Mouse (Mus musculus): Measurements from ENCODE around the gene Kcnj11. TPM values are rescaled to one million over a fixed set of nuclear protein-coding genes. Genes with fewer than 3 reads are reported as not detected.

Kcnj11 gene
- total and polyA plus RNA-seq, 3 experiments: 111 to 182 (median 123) TPM

DNA sequence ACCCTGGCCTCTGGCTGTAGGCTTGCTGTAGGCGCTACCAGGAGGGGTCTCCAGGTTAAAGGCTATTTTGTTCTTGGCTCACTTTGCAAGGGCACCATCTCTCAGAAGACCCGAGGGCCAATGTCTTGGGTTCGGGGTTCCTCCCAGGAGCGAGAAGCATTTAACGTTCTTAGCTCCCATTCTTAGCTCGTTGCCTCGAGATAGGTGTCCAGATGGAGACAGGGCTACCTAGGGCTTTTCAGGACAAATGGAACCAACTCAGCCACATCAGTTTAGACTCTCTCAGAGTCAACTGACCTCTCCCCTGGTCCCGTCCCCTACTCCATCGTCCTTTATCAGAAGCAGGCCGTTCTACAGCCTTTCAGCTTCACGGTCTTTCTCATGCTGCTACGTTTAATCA, 31.7 kb upstream of the Kcnj11 start:
- H3K4me1 ChIP-seq (ENCODE audit: control insufficient read depth, insufficient read depth, low read length): no peaks in the 10 kb centered on the region; the same call in 1 of the 2 replicates
- no peaks in the 10 kb centered on the region for H3K36me3 ChIP-seq (ENCODE audit: control insufficient read depth, insufficient read depth, low read length)
- DNase-seq: no peak
- TF ChIP-seq CTCF (IDR thresholded peaks at IDR 0.05) (no peak), EP300 (IDR thresholded peaks at IDR 0.05; ENCODE audit: insufficient read depth, low read depth, low read length) (no peak), POLR2A (IDR thresholded peaks at IDR 0.05; ENCODE audit: insufficient read depth, low read depth, low read length) (no peak)
- no peak overlapping the region for H3K4me3 ChIP-seq
- 85% methylated on average over 12 of the region's 12 CpGs for WGBS
- intact Hi-C loops (cut with DNase I): loop anchor here (5.0 to 10.0 kb wide), 3 partner anchors 35 to 1437 kb away; no protein-coding TSS in a partner anchor
- H3K27me3 ChIP-seq (ENCODE audit: control insufficient read depth, insufficient read depth, low read length): no peaks in the 10 kb centered on the region
- H3K79me2 ChIP-seq (replicated peaks; ENCODE audit: control insufficient read depth, insufficient read depth, low read length): no peaks in the 10 kb centered on the region
- no peak overlapping the region for H3K27ac ChIP-seq
- no peak overlapping the region for H3K9ac ChIP-seq (ENCODE audit: low read depth, low read length)

- intact Hi-C loops (cut with DNase I): loop anchor here (5.0 to 10.0 kb wide), 3 partner anchors 35 to 1437 kb away; no protein-coding TSS in a partner anchor
- Histone ChIP-seq H3K9ac (ENCODE audit: low read depth, low read length) (no peak overlapping the region), H3K27me3 (ENCODE audit: control insufficient read depth, insufficient read depth, low read length) (no peaks in the 10 kb centered on the region), H3K4me3 (no peak overlapping the region), H3K36me3 (ENCODE audit: control insufficient read depth, insufficient read depth, low read length) (no peaks in the 10 kb centered on the region), H3K79me2 (replicated peaks; ENCODE audit: control insufficient read depth, insufficient read depth, low read length) (no peaks in the 10 kb centered on the region), H3K27ac (no peak overlapping the region), H3K4me1 (ENCODE audit: control insufficient read depth, insufficient read depth, low read length) (no peaks in the 10 kb centered on the region; the same call in 1 of the 2 replicates)
- no peak for DNase-seq
- WGBS: 38% methylated on average over 8 of the region's 8 CpGs
- TF ChIP-seq POLR2A (IDR thresholded peaks at IDR 0.05; ENCODE audit: insufficient read depth, low read depth, low read length): no peak
- TF ChIP-seq CTCF (IDR thresholded peaks at IDR 0.05): no peak
- no peak for TF ChIP-seq EP300 (IDR thresholded peaks at IDR 0.05; ENCODE audit: insufficient read depth, low read depth, low read length)
Measured at GRCm38 (mm10) chr7:46131806-46132205, 31.2 kb upstream of the Kcnj11 start.

- 36% methylated on average over 3 of the region's 3 CpGs for WGBS
- Histone ChIP-seq H3K79me2 (replicated peaks; ENCODE audit: control insufficient read depth, insufficient read depth, low read length) (no peaks in the 10 kb centered on the region), H3K27ac (no peak overlapping the region), H3K27me3 (ENCODE audit: control insufficient read depth, insufficient read depth, low read length) (no peaks in the 10 kb centered on the region), H3K4me3 (no peak overlapping the region), H3K4me1 (ENCODE audit: control insufficient read depth, insufficient read depth, low read length) (no peaks in the 10 kb centered on the region; the same call in 1 of the 2 replicates), H3K36me3 (ENCODE audit: control insufficient read depth, insufficient read depth, low read length) (no peaks in the 10 kb centered on the region), H3K9ac (ENCODE audit: low read depth, low read length) (no peak overlapping the region)
- no peak for TF ChIP-seq EP300 (IDR thresholded peaks at IDR 0.05; ENCODE audit: insufficient read depth, low read depth, low read length)
- TF ChIP-seq POLR2A (IDR thresholded peaks at IDR 0.05; ENCODE audit: insufficient read depth, low read depth, low read length): no peak
- TF ChIP-seq CTCF (IDR thresholded peaks at IDR 0.05): no peak
- DNase-seq: no peak
- intact Hi-C loops (cut with DNase I): loop anchor here (5.0 to 10.0 kb wide), 3 partner anchors 34 to 1436 kb away; no protein-coding TSS in a partner anchor
Measured at GRCm38 (mm10) chr7:46131266-46131665, 30.7 kb upstream of the Kcnj11 start.

DNA sequence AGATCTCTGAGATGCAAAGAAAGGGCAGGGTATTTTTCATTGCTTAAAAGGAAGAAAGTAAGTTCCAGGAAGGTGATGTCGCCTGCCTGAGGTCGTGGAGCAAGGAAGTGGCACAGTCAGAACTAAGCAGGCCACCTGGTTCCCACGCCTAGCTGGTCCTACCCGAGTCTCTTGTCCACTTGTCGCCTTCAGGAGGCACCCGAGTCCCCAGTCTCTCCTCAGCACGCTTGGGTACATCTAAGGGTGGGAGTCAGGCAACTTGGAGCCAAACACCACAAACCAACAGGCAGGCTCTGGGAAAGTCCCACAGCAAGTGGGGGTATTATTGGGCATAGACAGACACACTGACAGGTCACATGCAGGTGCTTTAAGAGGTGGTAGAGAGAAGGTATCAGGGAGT, 30.2 kb upstream of the Kcnj11 start:
- no peak overlapping the region for H3K4me3 ChIP-seq
- H3K27me3 ChIP-seq (ENCODE audit: control insufficient read depth, insufficient read depth, low read length): no peaks in the 10 kb centered on the region
- intact Hi-C loops (cut with DNase I): loop anchor here (5.0 to 10.0 kb wide), 3 partner anchors 33 to 1436 kb away; no protein-coding TSS in a partner anchor
- no peaks in the 10 kb centered on the region for H3K36me3 ChIP-seq (ENCODE audit: control insufficient read depth, insufficient read depth, low read length)
- H3K9ac ChIP-seq (ENCODE audit: low read depth, low read length): no peak overlapping the region
- no peaks in the 10 kb centered on the region for H3K79me2 ChIP-seq (replicated peaks; ENCODE audit: control insufficient read depth, insufficient read depth, low read length)
- TF ChIP-seq EP300 (IDR thresholded peaks at IDR 0.05; ENCODE audit: insufficient read depth, low read depth, low read length): no peak
- TF ChIP-seq POLR2A (IDR thresholded peaks at IDR 0.05; ENCODE audit: insufficient read depth, low read depth, low read length): no peak
- TF ChIP-seq CTCF (IDR thresholded peaks at IDR 0.05): no peak
- no peak for DNase-seq
- H3K27ac ChIP-seq: no peak overlapping the region
- H3K4me1 ChIP-seq (ENCODE audit: control insufficient read depth, insufficient read depth, low read length): no peaks in the 10 kb centered on the region; the same call in 1 of the 2 replicates
- WGBS: 55% methylated on average over 7 of the region's 7 CpGs

GRCm38 (mm10) chr7:46129463-46130179, 29.1 kb upstream of the Kcnj11 start:
- H3K4me1 ChIP-seq (ENCODE audit: control insufficient read depth, insufficient read depth, low read length): no peaks in the 10 kb centered on the region; the same call in 1 of the 2 replicates
- no peak for DNase-seq
- H3K79me2 ChIP-seq (replicated peaks; ENCODE audit: control insufficient read depth, insufficient read depth, low read length): no peaks in the 10 kb centered on the region
- H3K27me3 ChIP-seq (ENCODE audit: control insufficient read depth, insufficient read depth, low read length): no peaks in the 10 kb centered on the region
- no peak overlapping the region for H3K9ac ChIP-seq (ENCODE audit: low read depth, low read length)
- H3K27ac ChIP-seq: no peak overlapping the region
- H3K4me3 ChIP-seq: no peak overlapping the region
- H3K36me3 ChIP-seq (ENCODE audit: control insufficient read depth, insufficient read depth, low read length): no peaks in the 10 kb centered on the region
- intact Hi-C loops (cut with DNase I): loop anchor here (5.0 to 10.0 kb wide), 3 partner anchors 32 to 1435 kb away; no protein-coding TSS in a partner anchor
- no peak for TF ChIP-seq EP300 (IDR thresholded peaks at IDR 0.05; ENCODE audit: insufficient read depth, low read depth, low read length)
- no peak for TF ChIP-seq CTCF (IDR thresholded peaks at IDR 0.05)
- no peak for TF ChIP-seq POLR2A (IDR thresholded peaks at IDR 0.05; ENCODE audit: insufficient read depth, low read depth, low read length)
- 62% methylated on average over 7 of the region's 7 CpGs for WGBS

- Histone ChIP-seq H3K9ac (ENCODE audit: low read depth, low read length) (no peak overlapping the region), H3K4me1 (ENCODE audit: control insufficient read depth, insufficient read depth, low read length) (no peaks in the 10 kb centered on the region), H3K27me3 (ENCODE audit: control insufficient read depth, insufficient read depth, low read length) (no peaks in the 10 kb centered on the region), H3K36me3 (ENCODE audit: control insufficient read depth, insufficient read depth, low read length) (no peaks in the 10 kb centered on the region), H3K27ac (no peak overlapping the region), H3K79me2 (replicated peaks; ENCODE audit: control insufficient read depth, insufficient read depth, low read length) (no peaks in the 10 kb centered on the region), H3K4me3 (no peak overlapping the region)
- no peak for DNase-seq
- TF ChIP-seq CTCF (IDR thresholded peaks at IDR 0.05) (no peak), EP300 (IDR thresholded peaks at IDR 0.05; ENCODE audit: insufficient read depth, low read depth, low read length) (no peak), POLR2A (IDR thresholded peaks at IDR 0.05; ENCODE audit: insufficient read depth, low read depth, low read length) (no peak)
- WGBS: 65% methylated on average over 7 of the region's 7 CpGs
- intact Hi-C loops (cut with DNase I): no loop called here
Measured at GRCm38 (mm10) chr7:46128196-46128595, 27.6 kb upstream of the Kcnj11 start.
